Mouse (Mus musculus): ENCODE data around the gene Edem3.

- TF ChIP-seq EP300 (IDR thresholded peaks at IDR 0.05; ENCODE audit: low read depth) (no peak), CTCF (IDR thresholded peaks at IDR 0.05; ENCODE audit: low read depth) (no peak)
Measured at GRCm38 (mm10) chr1:151849993-151850608, 94.9 kb downstream of the Edem3 start.

All from heart, postnatal 0 days (tissue).